Mouse (Mus musculus): Measurements from ENCODE around the gene Frmd4b.

GRCm38 (mm10) chr6:97400446-97400845, 216.9 kb downstream of the Frmd4b start:
- TF ChIP-seq CTCF (IDR thresholded peaks at IDR 0.05; ENCODE audit: low read depth) (no peak), EP300 (IDR thresholded peaks at IDR 0.05; ENCODE audit: low read depth) (no peak)

Measured in liver, embryonic 14.5 days (tissue).